Mouse (Mus musculus) left cerebral cortex, adult 2 months (tissue): ENCODE results near the gene Ube2b. TPM values are rescaled to one million over a fixed set of nuclear protein-coding genes. Genes with fewer than 3 reads are reported as not detected.

Source experiments
- DNase-seq, 2 experiments: peaks; one replicate each; pipeline ENCODE4 v3.0.0; 2021 to 2022; ENCODE audit warnings: low spot score in 2 of 2, mixed read lengths in 1 of 2; ENCODE audit errors: extremely low spot score in 1 of 2
- H3K27ac ChIP-seq: fragments of 200-600 bp; 2 replicates; pipeline ENCODE4 v1.8.1; 2022
- H3K4me3 ChIP-seq: fragments of 200-600 bp; 2 replicates; pipeline ENCODE4 v1.8.1; 2022
- CTCF ChIP-seq: fragments of 200-600 bp; IDR thresholded peaks from 2 replicates; pipeline ENCODE4 v1.8.1; 2022; ENCODE audit warnings: antibody characterized with exemption, mild to moderate bottlenecking, moderate library complexity
- intact Hi-C: fragments of 180-260 bp; cut with DNase I; formaldehyde crosslinking; loops from one replicate; pipeline ENCODE4 v1.15.1; 2025
- total RNA-seq, 2 experiments: library from RNA; stranded (reverse); gene quantifications; 2 replicates each; pipeline ENCODE4 v1.2.3; 2021

Gene Ube2b
- total RNA-seq, 2 experiments from 2014 or later: 187 to 196 TPM

DNA sequence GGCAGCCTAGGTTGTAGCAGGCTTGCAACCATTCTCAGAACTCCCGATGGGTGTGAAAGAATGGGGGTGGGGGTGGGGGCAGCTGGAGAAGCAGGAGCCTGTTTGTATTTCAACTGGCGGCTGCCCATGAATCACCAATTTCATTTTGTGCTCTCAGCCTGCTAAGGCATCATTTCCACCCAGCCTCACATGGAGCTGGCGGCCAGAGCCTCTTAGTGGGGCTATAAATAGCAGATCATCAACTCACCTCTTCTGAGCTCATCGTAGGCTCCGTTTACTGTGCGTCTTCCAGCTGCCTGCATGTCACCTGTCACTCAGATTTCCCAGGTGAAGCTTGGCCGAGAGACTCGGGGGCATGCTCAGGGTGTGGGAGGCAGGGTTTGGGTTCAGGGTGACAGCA, 55.0 kb downstream of the Ube2b start:
- intact Hi-C loops: loop anchor here (2.0 to 5.0 kb wide), 2 partner anchors 47 to 88 kb away; partner anchors contain the start of gene Jade2
- peak overlapping the region; percentile 71 for H3K27ac ChIP-seq
- no peak for TF ChIP-seq CTCF
- H3K4me3 ChIP-seq: no peak overlapping the region
- DNase-seq: peak; percentile 58 to 67

DNA sequence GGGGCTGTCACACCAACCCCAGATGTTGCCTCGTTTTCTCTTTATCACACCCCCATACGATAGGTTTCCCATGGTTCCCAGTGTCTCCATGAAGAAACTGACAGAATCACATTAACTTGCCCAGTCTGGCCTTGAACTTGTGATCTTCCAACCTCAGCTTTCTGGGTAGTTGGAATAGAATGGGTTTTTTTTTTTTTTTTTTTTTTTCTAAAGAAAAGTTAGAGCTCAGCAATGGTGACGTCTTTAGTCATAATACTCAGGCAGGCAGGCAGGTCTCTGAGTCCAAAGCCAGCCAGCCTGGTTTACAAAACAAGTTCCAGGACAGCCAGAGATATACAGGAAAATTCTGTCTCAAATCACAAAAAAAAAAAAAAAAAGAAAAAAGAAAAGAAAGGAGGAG, 56.3 kb downstream of the Ube2b start:
- intact Hi-C loops: loop anchor here (2.0 kb wide), 1 partner anchor 45 kb away; no protein-coding TSS in a partner anchor

DNA sequence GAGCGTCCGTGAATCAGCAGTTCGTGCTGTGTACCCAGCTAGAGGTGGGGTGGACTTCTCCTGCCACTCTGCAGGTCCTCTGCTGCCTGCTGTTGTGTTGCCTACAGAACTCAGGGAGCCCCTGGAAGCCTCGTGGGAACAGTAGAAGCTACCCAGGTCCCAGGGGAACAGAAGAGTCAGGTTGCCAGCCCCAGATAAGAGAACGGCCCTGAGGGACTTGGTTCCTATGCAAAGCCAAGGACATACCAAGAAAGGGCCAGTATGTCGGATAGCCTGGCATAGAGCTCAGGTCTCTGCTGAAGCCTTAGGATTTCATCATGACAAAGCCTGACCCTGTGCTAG, 57.1 kb downstream of the Ube2b start:
- DNase-seq: no peak
- TF ChIP-seq CTCF: no peak
- Histone ChIP-seq H3K4me3 (no peak overlapping the region), H3K27ac (no peak overlapping the region)
- intact Hi-C loops: no loop called here

More for the DNA sequence above, 56.3 kb downstream of the Ube2b start:
- Histone ChIP-seq H3K27ac (no peak overlapping the region), H3K4me3 (no peak overlapping the region)
- no peak for TF ChIP-seq CTCF
- DNase-seq: no peak

- DNase-seq: peak; percentile 18 to 33
- intact Hi-C loops: no loop called here
- no peak overlapping the region for H3K4me3 ChIP-seq
- no peak for TF ChIP-seq CTCF
- no peak overlapping the region for H3K27ac ChIP-seq
Observed at GRCm38 (mm10) chr11:51942602-51943499, 57.7 kb downstream of the Ube2b start.

DNA sequence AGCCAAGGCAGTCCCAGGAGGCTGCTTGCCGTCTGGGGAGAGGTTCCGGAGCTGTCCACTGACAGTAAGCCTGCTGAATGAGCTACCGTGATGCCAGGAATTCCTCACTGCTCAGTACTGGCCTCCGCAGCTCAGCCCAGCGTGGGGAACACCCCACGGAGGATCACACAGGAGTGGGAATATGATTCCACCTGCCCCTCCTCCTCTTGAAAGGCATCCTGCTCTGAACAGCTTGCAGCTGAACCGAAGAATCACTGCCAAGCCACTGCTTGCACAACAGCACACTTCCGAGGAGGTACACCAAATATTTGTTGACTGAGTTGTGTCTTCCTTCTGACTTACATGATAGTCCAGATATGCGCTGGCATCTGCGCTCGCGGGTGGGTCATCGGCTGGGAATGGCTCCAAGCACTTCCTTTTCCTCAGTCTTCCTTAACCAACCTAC, 60.0 kb downstream of the Ube2b start:
- no peak overlapping the region for H3K4me3 ChIP-seq
- DNase-seq: no peak
- intact Hi-C loops: no loop called here
- no peak overlapping the region for H3K27ac ChIP-seq
- no peak for TF ChIP-seq CTCF

GRCm38 (mm10) chr11:51939590-51939955, 61.0 kb downstream of the Ube2b start:
- Histone ChIP-seq H3K27ac (no peak overlapping the region), H3K4me3 (no peak overlapping the region)
- no peak for DNase-seq
- intact Hi-C loops: no loop called here
- no peak for TF ChIP-seq CTCF

DNA sequence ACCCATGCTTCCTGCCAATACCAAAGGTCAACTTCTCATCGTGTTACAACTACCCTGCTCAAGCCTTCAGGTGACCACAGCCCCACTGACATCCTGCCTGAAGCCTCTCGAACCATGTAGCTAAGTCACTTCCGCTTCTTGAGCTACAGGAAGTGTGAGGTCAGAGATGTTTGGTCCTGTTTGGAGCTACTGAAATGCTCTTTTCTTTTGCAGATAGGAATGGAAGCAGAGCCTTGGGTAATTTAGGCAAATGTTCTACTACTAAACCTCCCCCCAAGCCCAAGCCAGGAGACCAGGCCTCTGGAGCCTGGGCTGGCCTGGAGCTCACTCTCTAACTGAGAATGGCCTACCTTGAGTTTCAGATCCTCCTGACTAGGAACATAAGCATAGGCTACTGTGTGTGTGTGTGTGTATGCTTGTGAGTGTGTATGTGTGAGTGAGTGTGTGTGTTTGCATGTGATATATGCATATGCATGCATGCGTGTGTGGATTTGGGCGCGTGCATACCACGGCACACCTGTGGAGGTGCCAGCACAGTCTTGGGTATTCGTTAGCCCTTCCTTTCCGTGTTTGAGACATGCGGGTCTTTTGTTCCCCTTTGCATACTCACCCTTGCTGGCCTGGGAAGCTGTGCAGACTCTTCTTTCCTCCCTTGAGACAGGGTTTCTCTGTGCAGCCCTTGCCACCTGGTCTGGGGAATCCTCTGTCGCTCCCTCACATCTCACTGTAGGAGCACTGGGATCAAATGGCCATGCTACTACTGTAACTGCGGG, 61.6 kb downstream of the Ube2b start:
- DNase-seq: no peak
- Histone ChIP-seq H3K27ac (no peak overlapping the region), H3K4me3 (no peak overlapping the region)
- no peak for TF ChIP-seq CTCF
- intact Hi-C loops: no loop called here

GRCm38 (mm10) chr11:51937361-51937781, 63.2 kb downstream of the Ube2b start:
- no peak overlapping the region for H3K4me3 ChIP-seq
- H3K27ac ChIP-seq: no peak overlapping the region
- intact Hi-C loops: no loop called here
- TF ChIP-seq CTCF: no peak
- no peak for DNase-seq

DNA sequence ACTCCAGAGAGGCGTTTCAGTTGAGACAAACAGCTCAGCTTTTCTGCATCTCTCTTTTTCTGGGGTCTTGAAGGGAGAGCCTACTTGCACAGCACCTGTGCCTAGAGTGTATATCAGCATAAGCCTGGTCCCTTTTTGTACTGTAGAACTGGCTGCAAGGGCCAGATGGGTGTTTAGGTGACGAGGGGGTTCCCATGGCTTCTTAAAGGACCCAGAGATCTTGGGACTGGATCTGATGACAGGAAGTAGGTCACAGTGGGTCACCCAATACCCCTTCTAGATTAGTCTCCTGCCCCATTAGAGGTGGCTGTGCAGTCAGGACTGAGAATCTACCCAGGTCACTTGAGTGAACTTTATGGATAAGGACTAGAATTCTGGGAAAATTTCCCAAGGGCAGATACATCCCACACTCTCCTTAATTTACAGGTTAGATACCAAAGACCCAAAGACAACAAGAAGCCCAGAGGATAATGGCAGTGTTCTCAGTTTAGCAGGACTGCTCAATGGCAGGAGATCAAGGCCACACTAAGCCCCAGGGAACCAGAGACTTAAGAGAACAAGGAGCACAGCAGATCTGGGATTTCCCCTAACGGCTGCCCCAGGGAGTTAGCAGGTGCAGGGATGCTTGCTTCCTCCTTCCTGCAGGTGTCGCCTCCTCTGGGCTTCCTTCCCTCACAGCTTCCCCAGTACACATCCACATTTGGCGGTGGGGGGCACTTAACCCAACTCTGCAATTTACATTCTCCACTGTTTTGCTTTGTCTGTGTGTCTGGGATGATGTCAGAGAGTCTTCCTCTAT, 64.7 kb downstream of the Ube2b start:
- TF ChIP-seq CTCF: no peak

More for the DNA sequence above, 64.7 kb downstream of the Ube2b start:
- Histone ChIP-seq H3K4me3 (no peak overlapping the region), H3K27ac (no peak overlapping the region)
- no peak for DNase-seq
- intact Hi-C loops: no loop called here

Other genes starting within 250 kb of the Ube2b start
- 10 to 100 TPM; 21.0 to 21.2 TPM for gene Sec24a, start 237.1 kb downstream of the Ube2b start, total RNA-seq
- 10 to 100 TPM; 61.0 to 65.0 TPM for gene Sar1b, start 237.1 kb downstream of the Ube2b start, total RNA-seq
- 10 to 100 TPM; 49.6 to 60.3 TPM for gene Jade2, start 143.1 kb downstream of the Ube2b start, total RNA-seq
- gene Cdkn2aipnl, start 33.1 kb downstream of the Ube2b start, total RNA-seq: 10 to 100 TPM; 34.2 to 37.6 TPM
- gene Cdkl3, start 3.5 kb upstream of the Ube2b start, total RNA-seq: 10 to 100 TPM; 14.6 to 15.9 TPM
- 100 to 1,000 TPM; 109 to 121 TPM for gene Ppp2ca, start 97.9 kb upstream of the Ube2b start, total RNA-seq
- not detected for gene Olfr1373, start 144.8 kb upstream of the Ube2b start, total RNA-seq
- not detected for gene Olfr1371, start 213.2 kb upstream of the Ube2b start, total RNA-seq
- 100 to 1,000 TPM; 436 to 471 TPM for gene Skp1a, start 231.2 kb upstream of the Ube2b start, total RNA-seq